Mouse (Mus musculus): Measurements from ENCODE around the gene Spz1. TPM values are rescaled to one million over a fixed set of nuclear protein-coding genes. Genes with fewer than 3 reads are reported as not detected.
"Not testable (repeated sequence)": the region's sequence is repeated elsewhere in the genome, so short reads cannot be mapped to it uniquely, and the experiment has no call there.

Gene Spz1
- not detected in 2 replicates for polyA plus RNA-seq (2016; fragmentation: Nextera tagmentation; extraction: Ambion mirVana)

- no peak for DNase-seq (ENCODE audit: low spot score)
- H3K9me3 ChIP-seq (replicated peaks) = no peaks in the 10 kb centered on the region
- no peaks in the 10 kb centered on the region for H3K4me1 ChIP-seq
These were observed at the start of gene Spz1 for GRCm38 (mm10) chr13:92576072-92576471. Gene Spz1 (minus strand): TSS chr13:92576172.

GRCm38 (mm10) chr13:92616459-92616858 is 40.5 kb upstream of the Spz1 start:
- Histone ChIP-seq H3K27ac (no peak overlapping the region), H3K36me3 (no peaks in the 10 kb centered on the region), H3K9me3 (replicated peaks) (no peaks in the 10 kb centered on the region), H3K4me3 (no peak overlapping the region), H3K4me1 (peaks cover 10% of the 10 kb centered on the region), H3K27me3 (ENCODE audit: low read depth, poor library complexity, severe bottlenecking) (peaks cover 7% of the 10 kb centered on the region; the same call in 1 of the 2 replicates)
- WGBS = 95% methylated on average over 8 of the region's 8 CpGs
- DNase-seq (ENCODE audit: low spot score) = no peak

More at GRCm38 (mm10) chr13:92576072-92576471, at the start of gene Spz1:
- Histone ChIP-seq H3K27me3 (ENCODE audit: low read depth, poor library complexity, severe bottlenecking) (peaks cover 10% of the 10 kb centered on the region; the same call in 1 of the 2 replicates), H3K36me3 (no peaks in the 10 kb centered on the region), H3K4me3 (no peak within 1 kb of the TSS), H3K27ac (no peak within 1 kb of the TSS)

GRCm38 (mm10) chr13:92615201-92615600 is 39.2 kb upstream of the Spz1 start:
- DNase-seq (ENCODE audit: low spot score) = no peak
- H3K36me3 ChIP-seq = no peaks in the 10 kb centered on the region
- WGBS = 85% methylated on average over 5 of the region's 5 CpGs

GRCm38 (mm10) chr13:92613094-92613493 is 37.1 kb upstream of the Spz1 start:
- Histone ChIP-seq H3K9me3 (replicated peaks) (no peaks in the 10 kb centered on the region), H3K27me3 (ENCODE audit: low read depth, poor library complexity, severe bottlenecking) (peaks cover 7% of the 10 kb centered on the region; the same call in 1 of the 2 replicates), H3K4me1 (peaks cover 25% of the 10 kb centered on the region), H3K36me3 (no peaks in the 10 kb centered on the region), H3K4me3 (no peak overlapping the region), H3K27ac (no peak overlapping the region)
- no peak for DNase-seq (ENCODE audit: low spot score)
- WGBS = 84% methylated on average over 5 of the region's 5 CpGs

More at GRCm38 (mm10) chr13:92615201-92615600, 39.2 kb upstream of the Spz1 start:
- Histone ChIP-seq H3K9me3 (replicated peaks) (no peaks in the 10 kb centered on the region), H3K27ac (no peak overlapping the region), H3K4me1 (peaks cover 16% of the 10 kb centered on the region), H3K4me3 (no peak overlapping the region), H3K27me3 (ENCODE audit: low read depth, poor library complexity, severe bottlenecking) (peaks cover 7% of the 10 kb centered on the region; the same call in 1 of the 2 replicates)

GRCm38 (mm10) chr13:92611917-92612316 is 35.9 kb upstream of the Spz1 start:
- H3K9me3 ChIP-seq (replicated peaks) = no peaks in the 10 kb centered on the region
- peak overlapping the region; percentile 74 for H3K4me3 ChIP-seq
- no peak for DNase-seq (ENCODE audit: low spot score)
- WGBS = 12% methylated on average over 7 of the region's 7 CpGs
- H3K27me3 ChIP-seq (ENCODE audit: low read depth, poor library complexity, severe bottlenecking) = peaks cover 7% of the 10 kb centered on the region; the same call in 1 of the 2 replicates
- H3K36me3 ChIP-seq = no peaks in the 10 kb centered on the region
- H3K4me1 ChIP-seq = peaks cover 25% of the 10 kb centered on the region
- peak overlapping the region; percentile 92; the same call in 1 of the 2 replicates for H3K27ac ChIP-seq

- no peak for DNase-seq (ENCODE audit: low spot score)
These were observed 35.3 kb upstream of the Spz1 start for GRCm38 (mm10) chr13:92611254-92611784.

GRCm38 (mm10) chr13:92610311-92611221 is 34.6 kb upstream of the Spz1 start, which contains the start of gene Serinc5:
Gene Serinc5 (plus strand): TSS chr13:92611091.
- under 1% methylated on average over 55 of the region's 55 CpGs for WGBS
- H3K36me3 ChIP-seq = no peaks in the 10 kb centered on the region
- peaks cover 7% of the 10 kb centered on the region; the same call in 1 of the 2 replicates for H3K27me3 ChIP-seq (ENCODE audit: low read depth, poor library complexity, severe bottlenecking)
- no peaks in the 10 kb centered on the region for H3K9me3 ChIP-seq (replicated peaks)
- H3K4me1 ChIP-seq = peaks cover 25% of the 10 kb centered on the region
- peak; percentile 97 for DNase-seq (ENCODE audit: low spot score)
- peak within 1 kb of the TSS; percentile 92 for H3K27ac ChIP-seq
- H3K4me3 ChIP-seq = peak within 1 kb of the TSS; percentile 74

More at GRCm38 (mm10) chr13:92611254-92611784, 35.3 kb upstream of the Spz1 start:
- no peaks in the 10 kb centered on the region for H3K36me3 ChIP-seq
- peaks cover 7% of the 10 kb centered on the region; the same call in 1 of the 2 replicates for H3K27me3 ChIP-seq (ENCODE audit: low read depth, poor library complexity, severe bottlenecking)
- H3K4me1 ChIP-seq = peaks cover 25% of the 10 kb centered on the region
- WGBS = under 1% methylated on average over 43 of the region's 43 CpGs
- peak overlapping the region; percentile 92 for H3K27ac ChIP-seq
- H3K4me3 ChIP-seq = peak overlapping the region; percentile 74
- no peaks in the 10 kb centered on the region for H3K9me3 ChIP-seq (replicated peaks)

GRCm38 (mm10) chr13:92609486-92610310 is 33.7 kb upstream of the Spz1 start:
- H3K36me3 ChIP-seq = no peaks in the 10 kb centered on the region
- H3K9me3 ChIP-seq (replicated peaks) = no peaks in the 10 kb centered on the region
- H3K4me1 ChIP-seq = peaks cover 25% of the 10 kb centered on the region
- 21% methylated on average over 13 of the region's 13 CpGs for WGBS
- peak overlapping the region; percentile 92 for H3K27ac ChIP-seq
- DNase-seq (ENCODE audit: low spot score) = peak; percentile 51
- peak overlapping the region; percentile 74 for H3K4me3 ChIP-seq
- peaks cover 7% of the 10 kb centered on the region; the same call in 1 of the 2 replicates for H3K27me3 ChIP-seq (ENCODE audit: low read depth, poor library complexity, severe bottlenecking)

- not testable (repeated sequence) for H3K36me3 ChIP-seq; DNase-seq (ENCODE audit: low spot score); H3K27ac ChIP-seq; H3K4me3 ChIP-seq; H3K9me3 ChIP-seq (replicated peaks); H3K27me3 ChIP-seq (ENCODE audit: low read depth, poor library complexity, severe bottlenecking)
- WGBS = 82% methylated on average over 4 of the region's 4 CpGs
- H3K4me1 ChIP-seq = peaks cover 10% of the 10 kb centered on the region
These were observed 29.3 kb upstream of the Spz1 start for GRCm38 (mm10) chr13:92605306-92605705.

DNA sequence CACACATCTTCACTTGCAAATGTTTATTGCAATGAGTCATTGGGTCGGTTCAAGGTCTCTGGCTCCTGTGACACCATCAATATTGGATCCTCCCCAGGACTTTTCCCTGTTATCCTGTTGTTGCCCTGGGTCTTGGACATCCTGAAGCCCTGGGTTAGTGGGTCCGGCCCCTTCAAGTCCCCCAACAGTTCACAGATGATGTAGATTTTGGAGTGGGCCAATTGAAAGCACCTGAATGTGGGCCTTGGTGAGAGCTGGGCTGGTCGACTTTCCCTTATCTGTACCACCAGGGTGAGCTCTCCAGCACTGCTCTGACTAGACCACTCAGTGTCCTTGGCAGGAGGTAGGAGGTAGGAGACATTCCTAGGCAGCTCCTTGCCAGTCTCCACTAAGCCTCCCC is 19.5 kb upstream of the Spz1 start:
- H3K9me3 ChIP-seq (replicated peaks) = no peaks in the 10 kb centered on the region
- 70% methylated on average over 3 of the region's 3 CpGs for WGBS
- DNase-seq (ENCODE audit: low spot score) = no peak
- H3K27ac ChIP-seq = no peak overlapping the region
- H3K27me3 ChIP-seq (ENCODE audit: low read depth, poor library complexity, severe bottlenecking) = no peaks in the 10 kb centered on the region
- H3K4me3 ChIP-seq = no peak overlapping the region
- no peaks in the 10 kb centered on the region for H3K36me3 ChIP-seq
- peaks cover 28% of the 10 kb centered on the region for H3K4me1 ChIP-seq

- Histone ChIP-seq H3K27me3 (ENCODE audit: low read depth, poor library complexity, severe bottlenecking) (no peaks in the 10 kb centered on the region), H3K27ac (no peak overlapping the region; the same call in 1 of the 2 replicates), H3K36me3 (no peaks in the 10 kb centered on the region), H3K4me1 (peaks cover 28% of the 10 kb centered on the region), H3K4me3 (no peak overlapping the region), H3K9me3 (replicated peaks) (no peaks in the 10 kb centered on the region)
- DNase-seq (ENCODE audit: low spot score) = no peak
- WGBS = 85% methylated on average over 3 of the region's 3 CpGs
These were observed 18.9 kb upstream of the Spz1 start for GRCm38 (mm10) chr13:92594907-92595306.

DNA sequence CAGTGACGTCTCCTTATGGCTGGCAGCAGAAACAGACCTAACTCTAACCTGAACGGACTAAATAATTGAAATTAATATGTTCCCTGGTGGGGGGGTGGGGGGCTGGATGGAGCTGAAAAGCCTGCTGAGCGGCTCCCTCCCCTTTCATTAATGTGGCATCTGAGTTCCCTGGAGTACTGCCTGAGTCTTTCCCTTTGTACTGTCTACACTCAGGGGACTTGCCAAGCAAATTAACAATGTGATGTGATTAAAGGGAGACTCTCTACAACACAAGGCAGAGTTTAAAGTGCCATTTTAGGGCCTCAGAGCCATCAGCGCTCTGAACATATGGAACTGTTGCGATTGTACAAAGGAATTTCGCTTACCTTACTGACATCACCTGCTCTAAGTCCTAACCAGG is 18.5 kb upstream of the Spz1 start:
- Histone ChIP-seq H3K27me3 (ENCODE audit: low read depth, poor library complexity, severe bottlenecking) (no peaks in the 10 kb centered on the region), H3K27ac (peak overlapping the region; percentile 64; the same call in 1 of the 2 replicates), H3K9me3 (replicated peaks) (no peaks in the 10 kb centered on the region), H3K4me3 (no peak overlapping the region), H3K4me1 (peaks cover 28% of the 10 kb centered on the region), H3K36me3 (no peaks in the 10 kb centered on the region)
- no peak for DNase-seq (ENCODE audit: low spot score)
- 29% methylated on average over 6 of the region's 6 CpGs for WGBS

Data from limb, embryonic 10.5 days (tissue).